Mouse (Mus musculus) CD4-positive, CD25-positive, alpha-beta regulatory T cell, adult 4 months (primary cell): ENCODE data around the gene Wfikkn1. TPM values are rescaled to one million over a fixed set of nuclear protein-coding genes. Genes with fewer than 3 reads are reported as not detected.
"Not testable (repeated sequence)": the region's sequence is repeated elsewhere in the genome, so short reads cannot be mapped to it uniquely, and the experiment has no call there.

Source experiments
- ATAC-seq: one replicate; pipeline ENCODE4 v1.8.0; 2017
- polyA plus RNA-seq, 2 experiments: library from polyadenylated mRNA; unstranded; fragments of 100-300 nt; shearing (Covaris generic); gene quantifications; one replicate each; pipeline ENCODE4 v1.2.1; 2017

Gene Wfikkn1
- polyA plus RNA-seq, 2 experiments from 2014 or later = 0.94 to 1.3 TPM

DNA sequence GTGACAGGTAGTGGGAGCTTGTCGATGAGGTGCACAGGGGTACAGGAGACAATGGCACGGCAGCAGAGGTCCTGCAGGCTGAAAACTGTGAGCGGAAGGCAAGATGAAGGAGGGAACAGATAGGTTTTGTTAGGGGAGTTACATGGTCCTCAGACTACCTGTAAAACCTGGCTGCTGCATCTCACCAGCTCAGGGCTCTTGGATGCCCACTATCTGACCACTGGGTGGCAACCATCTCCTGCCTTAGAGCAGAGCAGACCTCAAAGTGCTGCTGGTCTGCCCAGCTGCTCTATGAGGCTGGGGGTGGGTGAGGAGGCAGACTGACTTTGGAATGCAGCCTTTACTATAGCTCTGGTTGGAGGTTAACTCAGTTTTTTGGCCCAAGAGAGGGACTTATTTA, 3.2 kb upstream of the Wfikkn1 start:
- ATAC-seq = no peak

DNA sequence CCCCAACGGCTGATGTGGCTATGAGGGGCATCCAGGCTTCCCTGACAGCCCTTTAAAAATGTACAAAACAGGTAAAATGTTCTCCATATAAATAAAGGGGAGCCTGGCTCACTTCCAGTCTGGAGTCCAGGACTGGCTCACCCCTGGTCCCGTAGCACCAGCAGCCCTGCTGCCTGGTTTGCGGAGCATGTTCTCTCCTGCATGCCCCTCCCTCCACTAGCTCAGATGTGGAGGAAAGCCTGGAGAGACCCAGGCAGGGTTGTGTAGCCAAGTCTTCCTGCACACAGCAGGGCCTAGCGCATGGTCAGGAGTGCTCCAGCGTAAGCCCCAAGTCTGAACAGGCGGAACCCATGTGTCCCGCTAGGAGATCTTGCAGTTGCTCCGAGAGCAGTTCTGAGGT, 2.6 kb upstream of the Wfikkn1 start:
- ATAC-seq = no peak

DNA sequence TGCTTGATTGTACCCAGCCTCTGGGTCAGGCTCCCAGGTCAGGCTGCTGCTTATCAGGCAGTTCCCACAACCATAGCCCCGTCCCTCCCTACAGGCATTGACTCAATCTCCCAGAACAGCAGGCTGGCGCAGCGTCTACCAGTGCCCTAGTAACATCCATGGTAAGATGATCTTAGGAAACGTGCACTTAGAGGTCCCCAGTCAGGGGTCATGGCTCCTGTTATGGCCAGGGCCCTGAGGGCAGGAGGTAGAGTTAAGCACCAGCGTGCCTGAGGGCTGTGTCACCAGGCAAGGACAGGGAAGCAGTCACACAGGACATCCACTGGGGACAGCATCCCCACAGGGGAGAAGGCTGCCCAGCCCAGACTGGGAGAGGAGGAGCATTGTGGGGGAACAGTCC, 1.6 kb upstream of the Wfikkn1 start:
- no peak for ATAC-seq

DNA sequence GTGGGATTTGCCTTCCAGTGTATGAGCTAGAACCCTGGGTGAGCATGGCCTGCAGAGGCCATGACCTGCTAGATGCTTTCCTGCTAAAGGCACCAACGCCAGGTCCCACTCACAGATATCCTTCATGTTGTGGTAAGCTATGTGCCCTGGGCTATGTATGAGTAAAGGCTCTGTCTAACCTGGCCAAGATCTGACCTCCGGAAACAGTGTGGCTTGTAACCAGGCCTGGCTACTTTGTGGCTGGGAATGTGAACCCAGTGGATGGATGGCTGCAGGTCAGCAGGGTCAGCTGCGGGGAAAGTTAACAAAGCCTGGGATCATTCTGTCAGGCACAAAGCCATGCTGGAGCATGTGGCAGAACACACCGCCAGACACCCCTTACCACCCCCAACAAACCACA, 1.0 kb upstream of the Wfikkn1 start:
- ATAC-seq = no peak

DNA sequence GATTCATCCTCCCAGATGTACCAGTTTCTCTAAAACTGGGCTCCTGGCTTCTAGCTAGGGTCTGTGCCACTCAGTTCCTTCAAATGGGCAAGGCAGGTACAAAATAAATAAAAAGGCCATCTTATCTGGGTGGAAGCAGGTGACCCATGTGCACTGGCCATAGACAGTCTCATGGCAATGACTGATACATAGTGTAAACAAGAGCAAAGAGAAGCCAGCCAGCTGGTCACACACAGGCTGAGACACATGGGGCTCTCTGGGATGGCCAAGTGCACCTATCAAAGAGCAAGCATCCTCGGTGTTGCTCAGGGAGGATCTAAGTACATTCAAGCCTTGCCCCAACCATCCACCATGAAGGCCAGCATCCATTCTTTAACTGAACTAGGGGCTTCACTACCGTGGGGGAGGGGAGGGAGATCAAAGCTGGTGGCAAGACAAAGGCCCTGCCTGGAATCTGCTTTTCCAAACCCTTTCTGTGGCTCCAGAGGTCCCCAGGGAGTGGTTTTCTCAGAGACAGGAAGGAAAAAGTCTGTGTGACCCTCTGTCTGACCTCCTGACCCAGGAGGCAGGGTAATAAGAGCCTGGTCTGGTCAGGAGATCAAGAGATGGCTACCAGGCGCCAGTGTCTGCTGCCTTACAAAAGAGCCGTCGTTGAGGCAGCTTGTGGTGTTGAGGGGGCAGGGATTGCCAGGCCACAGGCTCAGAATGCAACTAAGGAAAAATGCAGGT, 419 bp upstream of the Wfikkn1 start:
- ATAC-seq = no peak

DNA sequence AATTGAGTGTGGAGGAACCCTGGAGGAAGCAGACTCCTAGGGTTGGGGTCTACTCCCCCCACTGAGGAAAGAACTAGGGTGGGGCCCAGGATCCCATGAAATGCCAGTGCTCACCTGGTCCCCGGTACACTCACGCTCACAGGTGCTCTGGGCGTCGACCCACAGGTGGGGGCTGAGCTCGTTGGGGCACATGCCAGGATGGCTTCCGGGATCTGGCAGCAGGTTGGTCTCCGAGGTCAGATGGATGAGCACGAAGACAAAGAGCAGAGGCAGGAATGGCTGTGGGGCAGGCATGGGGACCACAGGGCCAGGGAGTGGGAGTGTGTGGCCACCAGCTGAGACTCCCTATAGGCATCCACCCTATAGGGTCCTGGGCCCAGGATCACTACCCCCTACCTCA, 908 bp downstream of the Wfikkn1 start:
- ATAC-seq = no peak

DNA sequence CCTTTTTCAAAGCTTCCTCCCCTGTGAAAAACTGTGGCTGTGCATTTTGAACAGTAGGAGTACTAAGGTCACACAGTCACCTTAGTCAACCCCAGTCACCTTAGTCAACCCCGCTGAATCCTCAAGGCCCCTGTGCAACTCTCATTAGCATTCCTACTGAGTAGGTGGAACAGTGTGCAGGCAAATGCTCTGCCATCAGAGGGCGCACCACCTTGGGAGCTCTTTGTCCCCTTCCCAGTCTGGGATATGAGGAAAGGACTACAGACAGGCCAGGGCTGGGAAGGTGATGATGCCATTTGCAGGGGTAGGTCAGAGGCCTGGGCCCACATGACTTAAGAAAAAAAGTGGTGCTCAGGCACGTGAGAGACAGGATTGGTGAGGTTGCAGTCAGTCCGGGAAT, 1.4 kb downstream of the Wfikkn1 start:
- no peak for ATAC-seq

DNA sequence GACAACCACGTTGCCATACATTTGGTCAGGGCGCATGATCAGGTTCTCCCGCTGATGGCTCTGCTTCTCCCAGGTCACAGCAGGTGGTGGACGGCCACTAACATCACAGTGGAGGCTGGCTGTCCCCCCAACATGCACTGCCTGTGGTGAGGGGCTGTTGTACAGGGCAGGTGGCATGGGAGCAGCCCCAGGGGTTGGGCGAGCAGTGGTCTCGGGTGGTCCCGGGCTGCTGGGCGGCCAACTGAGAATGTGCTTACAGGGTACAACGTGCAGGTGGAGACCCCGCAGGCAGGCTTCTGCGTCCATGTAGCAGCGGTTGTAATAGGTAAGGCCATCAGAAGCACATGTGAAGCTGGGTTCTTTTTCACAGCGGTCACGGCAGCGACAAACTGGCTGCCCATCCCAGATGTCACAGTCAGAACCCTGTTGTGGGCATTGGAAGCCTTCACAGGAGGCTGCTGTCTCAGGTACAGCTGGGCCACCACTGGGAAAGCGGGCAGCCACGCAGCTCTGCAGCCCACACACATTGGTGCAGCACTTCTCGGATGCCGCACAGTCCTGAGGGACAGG, 2.0 kb downstream of the Wfikkn1 start:
- ATAC-seq = no peak

DNA sequence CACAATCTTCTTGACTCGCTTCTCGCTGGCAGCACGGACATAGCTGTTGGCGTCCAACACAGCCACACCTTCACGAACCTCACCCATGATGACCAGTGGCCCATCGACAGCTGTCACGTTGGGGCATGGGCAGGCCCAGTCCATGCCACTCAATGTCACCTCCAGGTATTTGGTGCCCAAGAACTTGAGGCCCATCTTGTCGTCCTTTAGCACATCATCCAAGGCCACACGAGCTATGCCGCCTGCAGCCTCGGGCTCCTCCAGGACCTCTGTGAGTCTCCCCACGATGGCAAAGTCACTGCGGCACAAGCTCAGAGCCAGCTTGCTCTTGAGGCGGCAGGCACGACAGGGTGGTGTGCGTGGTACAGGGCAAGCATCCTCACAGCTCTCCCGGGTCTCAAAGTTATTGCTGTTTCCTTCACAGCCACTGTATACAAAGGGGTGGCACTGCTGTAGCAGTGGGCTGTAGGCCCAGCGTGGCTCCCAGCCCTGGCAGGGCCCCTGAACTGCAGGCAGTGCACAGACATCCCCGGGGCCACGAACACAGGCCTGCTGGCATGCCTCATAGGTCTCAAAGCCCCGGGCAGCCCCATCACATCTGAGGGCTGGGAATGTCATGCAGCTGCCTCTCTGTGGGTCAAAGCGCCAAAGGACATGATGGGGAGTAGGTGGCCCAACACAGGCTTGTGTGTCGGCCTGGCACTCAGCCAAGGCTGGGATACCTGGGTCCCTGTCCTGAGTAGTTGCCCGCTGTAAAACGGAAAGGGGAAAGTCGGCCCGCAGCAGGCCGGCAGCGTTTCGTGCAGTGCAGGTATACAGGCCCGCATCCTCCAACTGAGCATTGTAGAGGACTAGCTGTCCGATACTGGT, 2.7 kb downstream of the Wfikkn1 start:
- ATAC-seq = no peak

DNA sequence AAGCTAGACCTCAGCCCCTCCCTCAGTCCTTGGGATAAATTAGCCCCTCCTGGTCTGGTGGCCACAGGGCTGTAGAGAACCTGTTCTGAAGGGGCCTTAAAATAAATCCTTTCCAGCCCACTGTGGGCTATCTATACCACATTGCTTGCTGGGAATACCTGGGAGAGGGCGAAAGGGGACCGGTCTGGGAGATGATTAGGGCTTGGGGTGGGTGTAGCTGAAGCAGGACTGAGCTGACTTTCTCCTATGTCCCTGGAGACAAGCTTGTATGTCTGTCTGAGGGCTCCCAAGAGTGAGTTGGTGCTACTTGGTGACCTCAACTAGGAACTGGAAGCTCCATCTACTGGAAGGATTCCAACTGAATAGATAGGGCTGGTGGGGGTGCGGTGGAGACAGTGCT, 3.6 kb downstream of the Wfikkn1 start:
- no peak for ATAC-seq

DNA sequence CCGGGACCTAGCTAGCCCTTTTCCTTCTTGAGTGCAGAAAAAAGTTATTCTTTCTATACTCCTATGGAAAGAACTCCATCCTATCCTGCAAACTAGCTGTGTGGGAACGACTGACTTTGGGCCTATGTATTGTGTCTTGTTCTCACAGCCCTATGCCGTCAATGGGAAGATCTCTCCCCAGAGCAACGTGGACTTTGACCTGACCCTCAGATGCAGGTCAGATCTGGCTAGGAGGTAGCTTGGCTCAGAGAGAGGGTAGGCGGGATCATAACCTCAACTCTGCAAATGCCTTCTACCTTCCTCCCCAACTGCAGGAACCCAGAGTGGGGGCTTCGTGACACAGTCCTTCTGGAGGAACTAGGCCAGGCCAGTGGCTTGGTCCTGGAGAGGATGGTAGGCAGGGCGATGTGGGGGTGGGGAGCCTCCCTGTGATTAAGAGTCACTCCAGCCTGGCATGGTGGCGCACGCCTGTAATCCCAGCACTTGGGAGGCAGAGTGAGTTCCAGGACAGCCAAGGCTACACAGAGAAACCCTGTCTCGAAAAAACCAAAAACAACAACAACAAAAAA, 4.2 kb downstream of the Wfikkn1 start:
- no peak for ATAC-seq

DNA sequence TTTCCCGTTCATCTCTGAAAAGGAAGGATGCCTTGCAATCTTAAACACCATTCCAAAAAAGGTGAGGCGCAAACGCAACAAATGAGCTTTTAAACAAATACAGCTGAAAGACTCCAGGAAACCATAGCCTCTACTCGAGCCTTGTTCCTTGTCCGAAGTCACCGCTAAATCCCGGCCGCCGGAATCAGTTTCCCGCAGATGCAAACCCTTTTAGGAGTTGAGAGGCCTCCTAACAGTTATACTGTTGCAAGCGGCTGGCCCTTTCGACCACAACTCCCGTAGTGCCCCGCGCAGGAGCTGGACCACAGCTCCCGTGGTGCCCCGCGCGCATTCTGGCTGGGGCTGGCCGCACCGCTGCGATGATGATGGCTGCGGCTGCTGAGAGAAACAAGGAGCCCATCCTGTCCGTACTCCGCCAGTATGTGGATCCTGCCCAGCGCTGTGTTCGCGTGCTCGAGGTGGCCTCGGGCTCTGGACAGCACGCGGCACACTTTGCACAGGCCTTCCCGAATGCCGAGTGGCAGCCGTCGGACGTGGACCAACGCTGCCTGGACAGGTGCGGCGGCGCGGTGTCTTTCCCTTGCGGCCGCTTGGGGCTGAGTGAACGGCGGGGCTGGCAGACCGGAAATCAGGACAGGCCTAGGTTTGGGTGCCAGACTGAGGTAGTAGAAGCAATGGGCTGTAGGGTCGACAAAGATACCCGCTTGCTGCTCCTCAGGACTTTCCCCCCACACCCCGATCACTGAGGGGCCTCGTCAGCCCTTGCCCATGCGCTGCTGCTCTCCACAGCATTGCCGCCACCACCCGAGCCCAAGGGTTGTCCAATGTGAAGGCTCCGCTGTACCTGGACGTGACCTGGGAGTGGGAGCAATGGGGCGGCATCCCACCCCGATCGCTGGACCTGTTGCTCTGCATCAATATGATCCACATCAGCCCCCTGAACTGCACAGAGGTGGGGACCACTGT, 5.2 kb downstream of the Wfikkn1 start:
- peak; percentile 84 for ATAC-seq

DNA sequence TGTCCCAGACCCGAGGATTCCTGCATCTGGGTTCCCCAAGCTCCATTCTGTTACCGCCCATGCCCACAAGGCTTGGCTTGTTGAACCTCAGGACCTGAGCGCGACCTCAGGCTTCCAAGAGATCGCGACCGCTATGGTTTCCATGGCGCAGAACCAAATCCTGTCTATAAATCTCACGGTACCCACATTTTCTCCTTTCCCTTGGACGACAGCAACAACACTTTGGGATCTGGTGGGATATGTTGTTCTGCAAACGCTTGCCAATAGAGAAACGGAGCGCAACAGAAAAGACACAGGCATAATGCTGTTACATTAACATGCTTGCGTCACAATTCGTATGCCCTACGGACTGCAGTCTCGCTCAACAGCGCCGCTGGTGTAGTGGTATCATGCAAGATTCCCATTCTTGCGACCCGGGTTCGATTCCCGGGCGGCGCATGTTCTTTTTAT, 5.9 kb downstream of the Wfikkn1 start, which contains the start of gene Mettl26:
TSS of gene Mettl26 (plus strand) at position 354 of the 450 bp plus-strand sequence.
- ATAC-seq = peak; percentile 79

DNA sequence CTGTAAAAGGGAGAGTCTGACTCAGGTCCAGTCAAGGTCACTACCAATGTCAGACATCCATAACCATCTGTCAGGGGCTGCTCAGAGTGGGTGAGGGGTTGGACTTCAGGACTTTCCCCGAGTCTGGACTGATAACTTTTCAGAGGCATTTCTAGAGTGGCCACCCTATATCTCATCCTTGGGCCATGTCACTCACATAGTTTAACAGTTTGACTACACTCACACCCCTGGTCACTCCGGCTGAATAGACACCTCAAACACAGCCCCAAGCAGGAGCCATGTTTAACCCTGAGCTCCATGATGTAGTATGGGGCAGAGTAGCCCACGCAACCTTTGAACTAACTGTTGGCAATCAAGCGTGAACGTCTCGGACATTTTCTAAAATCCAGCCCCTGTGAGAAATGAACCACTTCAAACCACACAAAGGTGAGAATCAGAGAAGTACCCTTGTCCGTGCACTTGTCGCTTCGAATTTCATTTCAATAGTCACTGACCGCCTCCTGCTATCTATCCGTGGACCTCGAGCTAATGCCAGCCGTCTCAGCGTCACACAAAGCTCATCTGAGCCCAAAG, 6.4 kb downstream of the Wfikkn1 start:
- no peak for ATAC-seq

DNA sequence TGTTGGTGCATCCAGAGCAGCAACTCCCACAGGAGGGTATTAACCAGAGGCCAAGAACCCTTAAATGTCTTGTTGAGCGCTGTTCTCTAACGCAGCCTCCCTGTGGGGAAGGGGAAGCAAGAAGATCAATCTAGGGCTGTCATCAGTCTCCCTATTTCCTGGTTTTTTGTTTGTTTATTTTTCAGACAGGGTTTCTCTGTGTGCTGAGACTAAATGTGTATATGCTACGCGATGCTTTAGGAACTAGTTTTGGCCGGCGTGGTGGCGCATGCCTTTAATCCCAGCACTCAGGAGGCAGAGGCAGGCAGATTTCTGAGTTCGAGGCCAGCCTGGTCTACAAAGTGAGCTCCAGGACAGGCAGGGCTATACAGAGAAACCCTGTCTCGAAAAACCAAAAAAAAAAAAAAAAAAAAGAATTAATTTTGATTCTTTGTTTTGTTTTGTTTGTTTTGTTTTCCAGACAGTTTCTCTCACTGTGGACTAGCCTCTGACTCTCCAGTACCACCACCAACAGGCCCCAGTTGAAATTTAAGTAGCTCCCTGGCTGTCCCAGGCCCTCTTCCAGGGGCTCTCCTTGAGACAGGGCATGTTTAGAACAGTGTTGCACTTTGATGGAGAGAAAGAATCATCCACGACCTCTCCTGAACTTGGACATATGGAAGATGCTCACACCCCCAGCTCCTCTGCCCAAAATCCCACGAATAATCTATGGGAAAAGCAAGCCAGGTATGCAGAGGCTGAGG, 7.1 kb downstream of the Wfikkn1 start:
- no peak for ATAC-seq

DNA sequence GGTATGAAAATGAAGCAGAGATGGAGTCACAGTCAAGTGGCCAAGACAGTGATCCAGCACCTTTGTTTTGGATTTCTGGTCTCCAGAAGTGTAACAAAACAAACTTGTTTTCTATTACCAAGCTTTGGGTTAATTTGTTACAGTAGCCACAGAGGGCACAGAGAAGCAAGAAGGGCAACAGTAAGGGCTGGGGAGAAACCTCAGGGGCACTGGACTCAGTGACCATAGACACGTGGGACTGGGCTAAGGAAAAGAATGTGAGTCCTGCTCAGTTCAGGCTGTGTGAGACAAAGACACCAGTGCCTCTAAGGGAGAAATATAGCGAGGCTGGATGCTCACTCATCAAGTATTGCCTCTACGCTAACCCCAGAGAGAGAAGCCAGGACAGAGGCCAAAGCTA, 8.0 kb downstream of the Wfikkn1 start:
- no peak for ATAC-seq

DNA sequence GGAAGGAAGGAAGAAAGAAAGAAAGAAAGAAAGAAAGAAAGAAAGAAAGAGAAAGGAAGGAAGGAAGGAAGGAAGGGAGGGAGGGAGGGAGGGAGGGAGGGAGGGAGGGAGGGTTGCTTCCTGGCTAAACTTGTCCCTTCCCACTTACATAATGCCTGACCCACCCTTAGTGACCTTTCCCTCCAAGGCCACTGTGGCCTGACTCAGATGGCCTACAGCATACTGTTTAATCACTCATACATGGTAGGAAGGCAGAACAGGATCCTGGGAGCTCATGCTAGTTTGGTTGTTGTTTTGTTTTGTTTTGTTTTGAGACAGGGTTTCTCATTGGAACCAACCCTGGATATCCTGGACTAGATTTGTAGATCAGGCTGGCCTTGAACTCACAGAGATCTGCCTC, 9.1 kb downstream of the Wfikkn1 start:
- not testable (repeated sequence) for ATAC-seq

DNA sequence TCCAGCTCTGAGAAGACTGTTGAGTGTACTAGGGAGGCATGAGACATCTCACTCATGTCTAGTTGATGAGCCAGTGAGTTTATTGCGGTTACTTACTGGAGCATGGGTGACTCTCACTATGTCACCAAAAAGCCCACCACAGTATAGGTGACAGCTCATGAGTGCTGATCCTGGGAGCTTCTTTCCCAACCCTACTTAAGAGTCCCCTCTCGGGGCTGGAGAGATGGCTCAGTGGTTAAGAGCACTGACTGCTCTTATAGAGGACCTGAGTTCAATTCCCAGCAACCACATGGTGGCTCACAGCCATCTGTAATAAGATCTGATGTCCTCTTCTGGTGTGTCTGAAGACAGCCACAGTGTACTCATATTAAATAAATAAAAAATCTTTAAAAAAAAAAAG, 10.7 kb downstream of the Wfikkn1 start:
- ATAC-seq = no peak

DNA sequence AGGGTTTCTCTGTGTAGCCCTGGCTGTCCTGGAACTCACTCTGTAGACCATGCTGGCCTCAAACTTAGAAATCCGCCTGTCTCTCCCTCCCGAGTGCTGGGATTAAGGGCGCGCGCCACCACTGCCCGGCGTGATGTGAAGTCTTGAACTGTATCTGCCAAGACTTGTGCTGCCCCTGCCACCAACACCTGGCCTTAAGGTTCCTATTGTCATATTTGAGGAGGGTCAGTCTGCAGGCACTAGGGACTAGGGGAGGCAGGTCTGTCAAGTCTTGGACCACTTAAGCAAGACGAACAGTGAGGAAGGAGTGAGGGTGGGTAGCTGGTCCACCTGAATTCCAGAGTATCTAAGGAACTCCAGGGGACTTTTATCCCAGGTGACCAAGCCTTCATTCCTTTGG, 11.2 kb downstream of the Wfikkn1 start:
- no peak for ATAC-seq

DNA sequence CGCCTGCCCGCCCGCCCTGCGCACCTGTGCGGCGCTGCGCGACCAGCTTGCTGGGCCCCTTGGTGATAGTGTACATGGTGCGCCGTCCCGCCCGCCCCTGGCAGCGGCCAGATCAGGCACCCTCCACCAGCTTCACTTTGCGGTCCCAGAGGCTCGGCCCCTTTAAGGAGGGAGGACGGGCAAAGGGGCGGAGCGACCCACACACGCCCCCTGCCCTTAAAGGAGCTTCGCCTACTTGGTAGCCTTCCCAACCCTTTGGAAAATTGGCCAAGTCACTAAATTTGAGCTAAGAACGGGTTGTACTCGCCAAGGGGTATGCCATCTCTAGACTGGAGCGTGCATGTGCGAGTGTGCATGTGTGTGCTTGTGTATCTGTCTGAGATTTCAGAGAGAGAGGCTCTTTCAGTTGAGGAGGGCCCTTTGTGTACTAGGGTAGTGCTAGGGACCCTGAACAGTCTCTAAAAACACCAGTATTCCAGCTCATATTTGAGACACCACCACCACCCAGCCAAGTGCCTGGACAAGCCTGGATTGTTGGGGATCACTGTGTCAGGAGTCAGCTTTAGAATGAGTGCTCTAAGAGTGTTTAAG, 12.0 kb downstream of the Wfikkn1 start, which contains the start of gene Mcrip2:
TSS of gene Mcrip2 (minus strand) at position 164 of the 591 bp plus-strand sequence.
- peak; percentile 80 for ATAC-seq
